Mouse (Mus musculus) kidney, adult 2 months (tissue): ENCODE data around the gene Grpel1.

Source experiments
- CTCF ChIP-seq: fragments of 200-500 bp; conservative IDR thresholded peaks from 2 replicates; pipeline ENCODE4 v1.5.1; 2011; ENCODE audit warnings: low read depth, mild to moderate bottlenecking, control low read depth, low read length, moderate library complexity, mixed read lengths; ENCODE audit not compliant: insufficient read depth, insufficient read length
- POLR2A ChIP-seq: fragments of 200-500 bp; IDR thresholded peaks from one replicate; pipeline ENCODE4 v1.6.1; 2011; ENCODE audit warnings: low read depth, low read length, control low read depth

- TF ChIP-seq CTCF (no peak), POLR2A (no peak)
These were observed 6.4 kb downstream of the Grpel1 start for GRCm38 (mm10) chr5:36471206-36471605.
